Mouse (Mus musculus) fibroblast of lung, adult 2 months (primary cell): ENCODE data around the gene Def6.

Source experiments
- DNase-seq: peaks from one replicate; pipeline ENCODE4 v3.0.0-alpha.2; 2011; ENCODE audit warnings: low read depth

The Def6 gene

GRCm38 (mm10) chr17:28274739-28275138 lies 67.2 kb downstream of the Def6 start:
- no peak for DNase-seq

- no peak for DNase-seq
These were observed 69.6 kb downstream of the Def6 start for GRCm38 (mm10) chr17:28277226-28277625.

DNA sequence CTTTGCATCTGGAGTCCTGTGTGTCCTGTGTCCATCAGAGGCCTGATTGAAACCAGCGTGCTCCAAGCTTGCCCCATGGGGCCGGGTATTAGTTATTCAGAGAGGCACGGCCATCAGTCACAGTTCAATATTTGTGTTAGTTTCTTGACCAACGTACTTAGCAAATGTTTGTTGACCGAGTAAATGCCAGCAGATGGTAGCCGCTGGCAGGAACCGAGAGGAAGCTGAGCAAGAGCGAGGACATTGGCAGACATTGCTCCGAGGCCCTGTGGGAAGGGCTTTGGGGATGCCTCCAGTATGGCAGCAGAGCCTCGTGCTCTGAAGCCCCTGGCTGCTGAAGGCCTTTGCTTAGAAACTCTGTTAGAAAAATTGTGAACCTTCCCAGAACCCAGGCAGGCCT lies 70.1 kb downstream of the Def6 start:
- DNase-seq, result no peak

DNA sequence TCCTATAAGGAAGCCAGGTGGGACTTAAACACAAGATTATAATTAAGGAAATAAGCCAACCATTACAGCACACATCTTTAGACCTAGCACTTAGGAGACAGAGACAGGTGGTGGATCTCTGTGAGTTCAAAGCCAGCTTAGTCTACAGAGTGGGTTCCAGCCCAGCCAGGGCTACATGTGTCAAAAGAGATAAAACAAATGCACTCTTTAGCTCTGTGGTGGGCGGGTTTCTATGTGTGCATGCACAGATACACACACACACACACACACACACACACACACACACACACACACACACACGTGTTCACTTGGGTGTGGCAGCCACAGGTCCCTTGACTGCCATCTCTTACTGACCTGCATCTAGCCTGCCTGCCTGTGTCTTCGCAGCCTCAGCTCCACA lies 70.6 kb downstream of the Def6 start:
- DNase-seq, result no peak
